Mouse (Mus musculus): ENCODE measurements around the gene Grwd1.
"Not testable (repeated sequence)": the region's sequence is repeated elsewhere in the genome, so short reads cannot be mapped to it uniquely, and the experiment has no call there.

Gene Grwd1

DNA sequence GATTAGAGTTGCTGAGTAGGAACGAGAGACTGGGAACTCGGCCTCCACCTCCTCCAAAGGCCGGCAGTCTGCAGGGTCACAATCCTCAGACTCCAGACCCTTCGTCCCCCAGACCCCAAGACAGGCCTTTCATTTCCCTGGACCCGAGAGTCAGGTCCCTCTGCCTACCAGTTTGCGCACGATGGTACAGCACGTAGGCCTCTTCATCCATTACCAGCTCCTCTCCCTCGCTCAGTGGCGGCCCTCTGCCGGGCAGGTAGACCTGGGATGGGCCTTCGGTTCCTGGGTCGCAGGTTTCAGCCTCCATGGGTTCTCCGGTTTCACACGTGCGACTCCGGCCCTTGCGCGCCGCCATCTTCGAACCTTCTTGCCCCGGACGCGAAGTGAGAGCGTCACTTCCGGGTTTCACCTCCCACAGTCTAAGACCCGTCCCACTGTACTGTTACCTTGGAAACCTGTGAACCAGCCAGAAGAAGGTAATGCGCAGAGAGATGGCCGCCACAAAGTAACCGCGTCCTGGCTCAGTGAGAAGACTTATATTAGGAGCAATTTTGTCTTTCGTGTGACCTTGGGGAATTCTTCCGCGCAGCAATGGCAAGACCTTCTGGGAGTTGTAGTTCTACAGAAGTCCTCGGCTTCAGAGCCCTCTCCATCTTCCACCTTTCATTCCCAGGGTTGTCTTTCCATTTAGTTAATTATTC is at the start of gene Grwd1:
Grwd1 (minus strand) TSS at position 518 of the 701 bp plus-strand sequence.
- DNase-seq = peak; percentile 86 to 89

DNA sequence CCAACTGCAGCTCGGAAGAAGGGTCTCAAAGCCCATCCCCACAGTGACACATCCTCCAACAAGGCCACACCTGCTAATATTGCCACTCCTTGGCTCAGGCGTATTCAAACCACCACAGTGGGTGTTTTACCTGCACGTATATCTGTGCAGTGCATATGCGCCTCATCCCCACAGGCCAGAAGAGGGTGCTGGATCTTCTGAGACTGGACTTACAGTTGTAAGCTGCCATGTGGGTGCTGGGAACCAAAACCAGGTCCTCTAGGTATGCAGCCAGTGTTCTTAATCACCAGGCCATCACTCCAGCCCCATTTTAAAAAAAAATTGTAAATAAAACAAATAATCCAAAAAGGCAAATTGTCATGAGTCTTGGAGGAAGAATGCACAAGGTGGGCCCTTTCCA is 49.8 kb upstream of the Grwd1 start:
- DNase-seq = no peak

DNA sequence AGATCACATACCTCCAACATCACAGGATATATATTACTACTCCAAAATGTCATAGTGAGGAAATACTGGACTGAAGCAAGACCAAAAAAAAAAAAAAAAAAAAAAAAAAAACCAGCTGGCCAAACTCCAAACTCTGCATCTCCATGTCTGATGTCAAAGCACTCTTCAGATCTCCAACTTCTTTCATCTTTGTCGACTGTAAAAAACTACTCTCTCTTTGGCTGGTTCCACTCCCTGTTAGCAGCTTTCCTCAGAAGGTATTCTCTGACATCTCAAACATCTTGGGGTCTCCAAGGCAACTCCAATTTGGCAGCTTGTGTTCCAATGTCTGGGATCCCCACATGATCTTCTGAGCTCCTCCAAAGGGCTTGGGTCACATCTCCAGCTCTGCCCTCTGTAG is 47.5 kb upstream of the Grwd1 start, which contains the start of gene Grin2d:
Grin2d (minus strand) TSS at position 101 of the 400 bp plus-strand sequence.
- DNase-seq = not testable (repeated sequence)

DNA sequence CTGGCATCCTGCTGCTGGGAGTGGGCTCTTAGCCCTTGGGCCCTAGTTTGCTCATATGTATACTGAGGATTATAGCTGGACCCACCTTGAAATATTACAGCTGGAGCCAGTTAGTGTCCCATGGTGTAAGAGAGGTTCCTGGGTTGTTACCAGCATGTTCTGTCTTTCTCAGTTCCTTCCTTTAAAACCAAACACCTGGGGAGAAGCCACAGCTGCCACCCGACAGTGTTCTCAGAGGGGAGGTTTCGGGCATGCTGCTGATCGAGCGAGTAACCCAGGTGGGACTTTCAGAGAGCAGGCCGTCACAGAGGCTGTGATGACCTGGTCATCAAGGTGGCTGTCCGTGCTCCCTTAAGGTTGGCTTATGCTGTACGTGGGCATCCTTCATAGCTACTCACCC is 46.2 kb upstream of the Grwd1 start:
- no peak for DNase-seq

DNA sequence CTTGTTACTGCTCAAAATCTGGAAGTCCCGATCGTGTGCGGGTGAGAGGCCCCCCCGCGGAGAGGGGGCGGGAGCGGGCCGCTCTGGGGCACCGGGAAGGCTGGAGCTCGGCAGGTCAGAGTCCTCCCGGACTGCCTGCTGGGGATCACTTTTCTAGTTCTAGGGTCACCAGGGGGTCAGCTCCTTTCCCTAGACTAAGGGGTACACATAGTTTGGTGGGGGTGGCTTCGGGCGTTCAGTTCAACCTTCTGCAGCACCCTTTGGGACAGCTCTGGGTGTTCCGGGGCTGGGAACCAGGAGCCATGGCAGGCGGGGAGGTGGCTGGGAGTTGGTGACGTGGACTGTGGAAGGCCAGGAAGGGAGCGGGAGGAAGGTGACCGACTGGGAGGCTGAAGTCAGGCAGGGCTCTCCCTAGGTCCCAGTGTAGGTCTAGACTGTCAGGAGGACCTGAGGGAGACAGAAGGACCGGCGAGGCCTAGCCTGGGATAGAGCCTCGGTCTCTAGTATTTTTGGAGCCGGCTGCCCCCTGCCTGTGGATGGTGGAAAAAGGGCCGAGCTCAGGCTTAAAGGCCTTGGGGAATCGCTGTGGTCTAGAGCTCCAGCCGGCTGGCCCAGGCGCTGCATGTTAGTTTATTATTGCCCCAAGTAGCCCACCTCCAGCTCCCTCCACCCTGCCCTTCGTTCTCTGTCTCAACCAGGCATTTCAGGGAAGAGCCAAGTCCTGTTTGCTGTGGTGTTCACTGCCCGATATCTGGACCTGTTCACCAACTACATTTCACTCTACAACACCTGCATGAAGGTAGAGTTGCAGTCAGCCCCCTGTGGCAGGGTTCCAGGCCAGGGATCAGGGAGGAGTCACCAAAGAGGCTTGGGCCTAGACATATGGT is 42.6 kb upstream of the Grwd1 start:
- DNase-seq = peak; percentile 69 to 72

DNA sequence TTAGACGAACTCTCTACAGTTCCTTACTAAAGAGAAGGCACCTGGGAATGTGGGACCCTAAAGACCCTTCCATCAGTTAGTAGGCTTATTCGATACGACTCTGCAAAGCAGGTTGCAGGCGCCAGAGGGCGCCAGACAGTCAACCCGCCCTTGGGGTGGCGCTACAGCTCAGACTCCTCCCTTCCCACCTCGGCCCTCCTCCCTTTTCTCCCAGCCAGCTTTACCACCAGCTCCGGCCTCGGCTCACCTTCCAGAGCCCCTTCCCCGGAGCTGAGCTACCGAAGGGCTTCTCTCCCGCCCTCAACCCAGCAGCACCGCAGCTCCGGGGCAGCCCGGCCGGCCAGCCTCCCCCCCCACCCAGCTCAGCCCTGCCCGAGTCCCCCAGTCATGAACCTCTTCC is 41.9 kb upstream of the Grwd1 start, which contains the start of gene Kdelr1:
Kdelr1 (plus strand) TSS at position 149 of the 400 bp plus-strand sequence.
- peak; percentile 94 to 96 for DNase-seq

DNA sequence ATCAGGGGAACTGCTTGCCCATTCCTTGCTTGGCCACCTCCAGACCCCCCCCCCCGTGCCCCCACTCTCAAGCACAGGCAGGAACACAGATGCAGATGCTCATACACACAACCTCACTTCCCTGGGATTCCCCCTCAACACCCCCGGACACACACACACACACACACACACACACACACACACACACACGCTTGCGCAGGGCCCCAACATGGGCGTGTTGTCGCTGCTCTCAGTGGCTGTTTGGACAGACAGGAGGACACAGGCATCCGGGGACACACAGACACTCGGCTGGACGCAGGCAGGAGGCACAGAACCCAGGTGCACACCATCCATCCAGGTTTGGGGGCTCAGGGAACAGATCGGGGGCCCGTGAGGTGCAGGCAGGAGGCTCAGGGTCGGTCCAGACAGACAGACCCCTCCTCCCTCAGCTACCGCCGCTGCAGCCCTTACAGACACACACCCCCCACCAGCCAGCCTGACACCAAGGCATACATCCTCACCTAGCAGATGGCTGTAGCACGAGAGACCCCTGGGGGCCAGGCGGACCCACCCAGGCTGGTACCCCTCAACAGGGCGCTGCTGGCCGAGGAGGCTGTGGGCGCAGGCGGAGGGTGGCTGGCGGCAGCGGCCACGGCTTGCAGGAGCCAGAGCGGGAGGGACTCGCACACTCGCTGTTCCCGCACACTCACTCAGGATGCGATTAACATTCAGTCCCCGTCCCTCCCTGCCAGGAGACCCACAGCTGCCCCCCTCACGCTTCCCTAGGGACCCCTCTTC is 39.7 kb upstream of the Grwd1 start:
- DNase-seq = peak; percentile 37 to 46

DNA sequence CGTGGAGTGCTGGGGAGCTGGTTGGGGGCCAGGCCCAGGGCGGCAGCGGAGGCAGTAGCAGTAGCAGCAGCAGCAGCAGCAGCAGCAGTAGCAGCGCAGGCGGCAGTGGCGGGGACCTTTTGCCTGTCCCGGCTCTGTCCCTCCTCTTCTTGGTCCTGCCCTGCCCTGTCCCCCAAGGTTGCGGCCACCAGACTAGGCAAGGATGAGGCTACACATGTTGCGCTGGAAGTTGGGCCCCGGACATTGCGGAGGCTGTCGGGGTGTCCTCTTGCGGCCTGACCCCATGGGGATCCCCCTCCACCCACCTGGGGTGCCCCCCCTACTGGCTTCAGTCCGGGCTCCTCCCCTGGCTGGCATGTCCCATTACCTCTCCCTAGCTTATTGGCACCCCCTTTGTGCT is 39.0 kb upstream of the Grwd1 start:
- DNase-seq = peak in 1 of 2 experiments; percentile 40

DNA sequence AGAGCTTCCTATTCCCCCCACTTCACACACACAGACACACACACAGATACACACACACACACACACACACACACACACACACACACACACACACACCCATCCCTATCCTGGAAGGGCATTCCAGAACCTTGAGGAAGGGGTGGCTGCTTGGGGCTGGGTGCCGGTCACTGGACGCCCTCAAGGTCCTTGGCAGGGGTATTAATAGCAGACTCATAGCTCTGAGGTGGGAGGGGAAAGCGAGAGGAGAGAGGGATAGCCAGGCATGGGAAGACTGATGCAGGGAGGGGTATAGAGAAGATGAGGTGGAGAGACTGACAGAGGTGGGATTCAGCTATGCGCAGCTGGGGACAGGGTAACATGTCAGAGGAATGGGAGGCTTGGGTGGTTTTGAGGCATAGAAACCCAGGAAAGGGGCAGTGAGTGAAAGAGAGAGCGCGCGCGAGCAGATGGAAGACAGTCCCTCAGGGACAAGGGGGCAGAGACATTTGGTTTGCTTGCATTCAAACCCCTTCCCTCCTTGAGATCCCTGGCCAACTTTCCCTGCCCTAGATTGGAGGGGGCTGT is 38.4 kb upstream of the Grwd1 start:
- peak in 1 of 2 experiments; percentile 36 for DNase-seq

DNA sequence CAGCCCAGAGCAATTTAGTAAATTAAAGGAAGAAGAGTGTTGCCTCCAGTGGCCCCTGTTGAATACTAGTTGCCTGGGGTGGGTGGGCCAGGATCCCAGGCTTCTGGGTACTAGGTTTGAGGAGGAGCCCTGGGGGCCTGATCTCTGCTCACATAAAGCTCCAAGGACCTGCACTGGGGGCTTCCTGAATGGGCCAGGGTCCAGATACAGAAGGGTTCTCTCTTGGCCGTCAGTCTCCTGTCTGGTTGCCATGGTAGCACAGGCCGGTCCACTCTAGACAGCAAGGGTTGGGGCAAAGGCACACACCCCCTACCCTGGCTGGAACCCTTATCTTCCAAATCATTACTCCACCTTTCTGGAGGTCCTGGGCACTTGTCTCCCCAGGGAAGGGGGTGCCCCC is 37.1 kb upstream of the Grwd1 start:
- DNase-seq = peak in 1 of 2 experiments; percentile 35

DNA sequence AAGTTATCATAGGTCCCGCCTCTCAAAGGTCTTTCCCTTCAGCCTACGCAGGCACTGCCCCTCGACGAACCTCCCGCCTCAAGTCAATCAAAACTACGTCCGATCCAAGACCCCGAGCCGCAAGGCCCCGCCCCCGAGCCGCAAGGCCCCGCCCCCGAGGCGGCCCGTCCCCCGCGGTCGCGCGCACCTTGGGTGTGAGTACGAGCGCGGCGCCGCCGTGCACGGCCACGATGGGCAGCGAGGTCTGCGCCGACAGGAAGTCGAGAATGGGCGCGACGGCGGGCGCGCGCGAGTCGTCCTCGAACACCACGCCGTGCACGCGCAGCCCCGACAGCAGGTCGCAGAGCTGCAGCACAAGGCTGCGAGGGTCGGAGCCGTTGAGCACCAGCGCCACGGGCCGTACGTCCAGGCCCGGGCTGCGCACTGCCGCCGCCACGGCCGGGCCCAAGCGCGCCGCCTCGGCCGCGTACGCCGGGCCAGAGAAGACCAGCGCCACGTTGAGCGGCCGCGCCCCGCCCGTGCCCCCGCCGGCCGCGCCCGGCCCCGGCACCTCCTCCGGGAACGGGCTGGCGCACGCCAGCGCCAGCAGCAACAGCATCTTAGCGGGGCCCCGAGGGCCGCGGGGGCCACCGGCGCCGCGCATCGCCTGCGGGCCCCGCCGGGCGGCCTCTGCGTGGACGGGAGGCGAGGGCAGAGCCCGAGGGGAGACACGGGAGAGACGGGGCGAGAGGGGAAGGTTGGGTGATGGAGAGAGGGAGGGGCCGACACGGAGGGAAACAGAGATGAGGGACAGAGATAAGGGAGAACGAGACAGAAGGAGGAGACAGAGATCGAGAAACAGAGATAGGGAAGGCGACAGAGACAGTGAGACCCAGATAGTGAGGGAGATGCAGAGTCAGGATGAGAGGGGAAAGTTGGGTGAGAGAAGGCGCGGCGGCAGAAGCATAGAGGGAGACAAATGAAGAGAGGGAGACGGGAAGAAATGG is 35.5 kb upstream of the Grwd1 start:
- DNase-seq = peak; percentile 85 to 92

DNA sequence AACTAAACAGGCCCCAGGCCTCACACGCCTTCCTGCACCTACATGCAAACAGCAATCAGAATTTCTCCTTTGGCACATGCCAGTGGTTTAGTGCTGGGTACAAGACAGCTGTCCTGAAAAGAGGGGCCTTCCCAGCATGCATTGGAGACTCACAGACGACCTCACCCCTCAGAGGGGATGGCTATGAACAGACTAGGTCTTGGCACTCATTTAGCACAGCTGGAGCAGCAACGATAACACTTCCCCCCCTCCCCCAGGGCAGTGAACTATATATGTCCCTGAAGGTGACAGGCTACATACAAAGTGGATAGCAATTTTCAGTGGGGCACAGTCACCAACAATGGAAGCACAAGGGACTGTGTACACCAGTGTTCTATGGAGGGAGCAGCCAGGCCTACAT is 33.7 kb upstream of the Grwd1 start:
- no peak for DNase-seq

DNA sequence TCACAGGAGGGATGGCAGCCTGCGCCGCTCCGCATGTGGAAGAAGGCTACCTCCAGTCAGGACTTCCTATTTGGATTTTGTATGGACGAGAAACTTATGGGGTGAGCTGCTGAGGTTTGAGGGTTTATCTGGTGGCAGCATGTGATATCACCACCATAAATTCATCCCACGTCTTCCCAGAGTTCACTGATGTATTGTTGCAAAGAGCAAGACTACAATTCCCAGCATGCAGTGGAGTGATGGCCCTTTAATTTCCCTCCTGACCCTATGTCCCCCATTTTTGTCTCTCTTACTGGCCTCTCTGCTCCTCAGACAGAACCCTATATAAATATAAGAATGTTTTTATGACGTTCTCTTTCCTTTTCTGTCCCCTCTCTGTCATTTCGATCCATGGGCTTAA is 32.1 kb upstream of the Grwd1 start:
- DNase-seq = no peak

DNA sequence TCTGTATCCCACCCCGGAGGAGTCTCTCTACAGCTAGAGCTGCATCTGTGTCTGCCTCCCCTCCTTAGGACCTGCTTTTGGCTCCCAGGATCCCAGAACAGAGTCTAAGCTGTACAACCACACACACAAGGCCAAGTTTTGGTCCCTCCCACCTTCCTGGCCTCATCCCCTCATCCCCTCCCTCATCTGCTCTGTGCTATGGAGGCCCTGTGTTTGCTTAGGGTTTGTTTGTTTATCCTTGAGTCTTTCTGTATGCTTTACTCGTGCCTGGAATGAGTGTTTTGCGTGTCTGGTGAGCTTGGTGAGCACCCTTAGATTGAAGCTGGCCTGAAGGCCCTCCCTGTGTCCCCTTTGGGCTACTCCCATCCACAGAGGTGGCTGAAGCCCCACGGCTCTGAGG is 28.3 kb upstream of the Grwd1 start:
- DNase-seq = no peak

DNA sequence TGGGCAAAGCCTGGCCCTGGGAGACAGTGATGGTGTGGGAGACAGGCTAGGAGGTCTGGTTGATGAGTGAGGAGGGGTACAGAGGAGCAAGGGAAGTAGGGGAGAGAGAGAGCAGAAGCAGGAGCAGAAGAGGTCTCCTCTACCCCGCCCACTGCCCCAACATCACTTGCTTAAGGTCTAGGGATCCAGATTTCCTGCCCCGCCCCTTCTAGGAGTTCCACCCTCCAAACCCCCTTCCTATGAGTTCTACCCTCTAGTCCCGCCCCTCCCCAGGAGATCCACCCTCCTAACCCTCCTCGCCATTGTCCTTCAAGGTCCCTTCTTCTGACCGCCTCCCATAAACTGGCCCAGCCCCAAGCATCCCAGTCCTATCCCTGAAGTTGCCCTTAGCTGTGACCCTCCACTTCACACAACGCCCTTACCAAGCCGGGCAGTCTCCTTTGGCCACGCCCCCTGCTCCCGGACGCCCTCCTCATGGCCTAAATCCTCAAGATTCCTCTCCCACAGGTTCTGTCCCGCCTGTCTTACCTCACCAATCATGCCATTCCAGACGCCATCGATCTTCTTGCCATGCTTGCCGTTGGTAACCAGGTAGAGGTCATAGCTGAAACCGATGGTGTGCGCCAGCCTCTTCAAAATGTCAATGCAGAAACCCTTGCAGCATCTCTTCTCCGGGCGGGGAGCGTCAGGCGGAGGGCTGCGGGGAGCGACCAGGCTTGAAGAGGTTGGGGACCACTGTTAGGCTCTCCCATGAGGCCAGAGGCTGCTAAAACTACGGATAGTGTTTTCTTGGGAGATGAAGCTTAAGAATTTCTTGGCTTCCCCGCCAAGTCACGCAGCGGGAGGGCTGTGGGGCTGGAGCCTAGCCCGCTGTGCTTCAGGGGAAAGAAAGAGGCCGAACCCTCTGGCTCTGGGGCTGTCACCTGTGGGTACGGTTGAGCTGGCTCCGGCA is 26.5 kb upstream of the Grwd1 start:
- peak; percentile 56 to 66 for DNase-seq

DNA sequence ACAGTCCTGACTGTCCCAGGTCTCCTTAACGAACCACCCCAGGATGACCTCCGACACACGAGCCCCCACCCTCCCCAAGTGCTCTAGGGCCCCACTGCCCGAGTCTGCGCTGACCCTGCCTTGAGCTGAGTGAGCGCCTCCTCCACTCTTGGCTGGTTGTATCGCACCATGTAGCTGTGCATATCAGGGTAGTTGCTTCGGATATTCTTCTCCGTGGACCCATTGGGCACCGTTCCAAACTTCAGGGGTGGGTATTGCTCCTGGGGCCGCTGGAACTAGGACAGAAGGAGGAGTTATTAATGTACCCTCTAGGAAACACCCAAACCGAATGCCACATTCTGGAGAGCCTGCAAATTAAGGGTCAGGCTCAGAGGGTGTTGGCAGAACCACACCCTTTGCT is 22.3 kb upstream of the Grwd1 start:
- no peak for DNase-seq

DNA sequence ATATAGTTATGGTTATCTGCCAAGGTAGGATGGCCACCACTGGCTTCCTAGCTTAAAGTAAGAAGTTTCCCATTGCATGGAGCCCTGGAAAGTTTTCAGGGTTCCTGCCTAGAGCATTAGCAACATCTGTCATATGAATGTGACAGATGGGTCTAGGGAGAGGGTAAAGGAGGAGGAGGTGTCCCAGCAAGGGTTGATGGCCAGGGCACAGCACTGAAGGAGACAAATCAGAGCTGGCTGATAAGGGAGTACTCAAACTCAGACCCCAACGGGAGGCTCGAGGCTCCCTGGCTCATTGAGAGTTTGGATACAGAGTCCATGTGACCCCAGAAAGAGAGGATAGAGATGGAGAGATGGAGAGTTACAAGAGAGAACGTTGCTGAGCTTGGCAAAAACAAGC is 19.9 kb upstream of the Grwd1 start:
- no peak for DNase-seq

DNA sequence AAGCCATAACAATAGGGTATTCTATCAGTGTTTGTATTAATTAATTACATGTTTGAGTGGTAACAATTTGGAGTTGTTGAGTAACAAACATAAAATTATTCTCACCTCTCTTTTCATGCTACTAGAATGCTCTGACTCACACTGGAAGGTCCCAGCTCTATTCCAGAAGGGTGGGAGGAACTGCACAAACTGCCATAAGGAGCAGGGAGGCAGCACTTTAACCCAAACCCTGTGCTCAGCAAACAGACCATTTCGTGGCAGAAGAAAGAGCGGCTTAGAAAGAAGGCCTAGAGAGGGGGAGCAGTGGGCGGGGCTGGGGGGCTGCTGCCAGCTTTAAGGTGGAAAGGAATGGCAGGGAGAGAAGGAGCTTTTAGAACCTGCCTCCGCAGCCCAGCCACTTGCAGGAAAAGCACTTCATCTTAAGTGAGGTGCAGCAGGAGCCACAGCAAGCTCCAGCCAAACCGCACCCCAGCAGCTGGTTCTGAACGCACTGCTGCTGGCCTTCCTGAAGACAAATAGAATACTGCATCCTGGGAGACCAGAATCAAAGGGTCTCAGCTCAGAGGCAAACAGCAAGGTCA is 17.8 kb upstream of the Grwd1 start:
- DNase-seq = no peak

DNA sequence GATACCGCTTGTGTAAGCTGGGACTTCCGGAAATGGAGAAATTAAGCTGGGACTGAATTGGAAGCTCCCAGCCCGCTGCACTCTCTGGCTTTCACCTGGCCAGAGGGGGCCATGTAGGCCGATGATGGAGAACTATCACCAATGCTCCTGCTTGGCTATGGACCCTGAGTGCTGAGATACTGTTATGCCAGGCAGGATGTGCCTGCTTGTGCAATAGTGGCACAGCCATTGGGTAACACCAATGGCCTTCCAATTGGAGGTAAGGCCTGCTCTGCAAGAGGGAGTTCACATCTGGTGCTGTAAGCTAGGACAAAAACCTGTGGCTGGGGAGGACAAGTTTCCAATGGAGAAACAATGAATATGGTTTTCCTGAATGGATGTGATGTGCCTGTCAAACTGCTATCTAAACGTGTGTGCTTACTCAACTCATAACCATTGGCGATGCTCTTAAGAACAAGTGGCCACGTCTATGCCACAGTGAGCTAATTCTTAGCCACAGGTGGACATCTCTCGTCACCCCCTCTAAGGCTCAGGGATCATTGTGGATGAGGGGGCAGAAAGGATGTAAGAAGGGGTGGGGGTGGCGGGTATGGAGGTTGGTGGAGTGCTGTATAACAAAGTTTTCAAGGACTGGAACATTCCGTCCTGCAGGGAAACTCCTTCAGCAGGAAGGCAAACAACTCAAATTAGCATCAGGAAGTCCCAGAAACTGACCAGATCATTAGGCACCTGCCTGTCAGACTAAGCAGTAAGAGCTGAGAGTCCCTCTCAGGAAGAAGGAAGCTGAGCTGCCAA is 12.4 kb upstream of the Grwd1 start:
- DNase-seq = no peak
